8 mouse cellular contexts compared by ENCODE assay signal in genomic region chr2:18822711-18823110, GRCm38 (mm10).
A peak's percentile ranks its signal among the peaks of the same experiment; 100 is the strongest.
DNase-seq lines count a peak whose midpoint lies in the region; ATAC-seq lines count a peak whose summit lies in the region.

No protein-coding gene starts in this region.

- no peaks in the 10 kb centered on the region for H3K27me3 ChIP-seq in hindbrain, embryonic 15.5 days
- no peaks in the 10 kb centered on the region for H3K27me3 ChIP-seq in hindbrain, embryonic 10.5 days (ENCODE audit: insufficient read depth, poor library complexity, severe bottlenecking)
- no peaks in the 10 kb centered on the region for H3K27me3 ChIP-seq in heart, embryonic 16.5 days (ENCODE audit: control insufficient read depth, insufficient read depth, low read length)

- peaks cover 19% of the 10 kb centered on the region for H3K4me1 ChIP-seq in hindbrain, embryonic 15.5 days (replicated peaks)
- peaks cover 23% of the 10 kb centered on the region for H3K4me1 ChIP-seq in hindbrain, embryonic 10.5 days (replicated peaks)
- H3K4me1 ChIP-seq in heart, embryonic 16.5 days (ENCODE audit: control insufficient read depth, insufficient read depth, low read length), result peaks cover 16% of the 10 kb centered on the region

- no peaks in the 10 kb centered on the region for H3K9me3 ChIP-seq in hindbrain, embryonic 15.5 days
- H3K9me3 ChIP-seq in hindbrain, embryonic 10.5 days, result no peaks in the 10 kb centered on the region
- H3K9me3 ChIP-seq in heart, embryonic 16.5 days (replicated peaks; ENCODE audit: control insufficient read depth, low read length), result no peaks in the 10 kb centered on the region

- no peaks in the 10 kb centered on the region for H3K36me3 ChIP-seq in hindbrain, embryonic 15.5 days
- H3K36me3 ChIP-seq in hindbrain, embryonic 10.5 days, result no peaks in the 10 kb centered on the region
- no peaks in the 10 kb centered on the region for H3K36me3 ChIP-seq in heart, embryonic 16.5 days (ENCODE audit: control insufficient read depth, insufficient read depth)

- intact Hi-C loops in left cerebral cortex, postnatal 36 days (cut with DNase I), result no loop called here

- H3K4me2 ChIP-seq in hindbrain, embryonic 15.5 days, result no peak overlapping the region
- peak overlapping the region; percentile 28 for H3K4me2 ChIP-seq in heart, embryonic 16.5 days (ENCODE audit: low read depth, low read length)

- H3K9ac ChIP-seq in hindbrain, embryonic 15.5 days, result no peak overlapping the region
- no peak overlapping the region for H3K9ac ChIP-seq in heart, embryonic 16.5 days (ENCODE audit: low read length)

- 31% methylated on average over 9 of the region's 9 CpGs for WGBS in hindbrain, embryonic 15.5 days
- 69% methylated on average over 9 of the region's 9 CpGs for WGBS in hindbrain, embryonic 10.5 days
- 23% methylated on average over 9 of the region's 9 CpGs for WGBS in heart, embryonic 16.5 days

- ATAC-seq in hindbrain, embryonic 15.5 days (ENCODE audit: low FRiP score, low read depth), result peak; percentile 68; the same call in 1 of the 2 replicates
- ATAC-seq in heart, embryonic 16.5 days (replicated peaks; ENCODE audit: extremely low read depth, insufficient read depth, low FRiP score), result peak; percentile 65

- no peak overlapping the region for H3K4me3 ChIP-seq in hindbrain, embryonic 15.5 days
- H3K4me3 ChIP-seq in hindbrain, embryonic 10.5 days, result no peak overlapping the region
- H3K4me3 ChIP-seq in heart, embryonic 16.5 days (ENCODE audit: low read length), result no peak overlapping the region

- DNase-seq in hindbrain, embryonic 10.5 days (ENCODE audit: low spot score), result no peak
- DNase-seq in urinary bladder, postnatal 14 days (ENCODE audit: low spot score), result peak; percentile 14
- DNase-seq in urinary bladder, postnatal 25 days (ENCODE audit: low spot score), result no peak
- no peak for DNase-seq in natural killer cell, adult 2 months (ENCODE audit: low spot score in 2 of 2)
- DNase-seq in frontal cortex, postnatal 25 days (ENCODE audit: low spot score in 2 of 2), result no peak
- no peak for DNase-seq in left cerebral cortex, postnatal 36 days (ENCODE audit: low spot score in 2 of 2)

- H3K27ac ChIP-seq in hindbrain, embryonic 15.5 days (replicated peaks), result no peak overlapping the region
- H3K27ac ChIP-seq in hindbrain, embryonic 10.5 days, result no peak overlapping the region
- no peak overlapping the region for H3K27ac ChIP-seq in heart, embryonic 16.5 days (ENCODE audit: low read length)
